Mouse (Mus musculus) erythroblast, embryonic 14.5 days (primary cell): ENCODE results near the gene Foxp1. TPM values are rescaled to one million over a fixed set of nuclear protein-coding genes. Genes with fewer than 3 reads are reported as not detected.

ENCODE experiments used
- H3K27me3 ChIP-seq: 2 replicates; pipeline ENCODE4 v1.6.1; 2012; ENCODE audit warnings: inconsistent platforms; ENCODE audit not compliant: control insufficient read depth
- H3K36me3 ChIP-seq: 2 replicates; pipeline ENCODE4 v1.6.1; 2012; ENCODE audit warnings: mild to moderate bottlenecking, inconsistent platforms; ENCODE audit not compliant: control insufficient read depth
- H3K4me1 ChIP-seq: 2 replicates; pipeline ENCODE4 v1.6.1; 2012; ENCODE audit warnings: inconsistent platforms; ENCODE audit not compliant: control insufficient read depth
- H3K4me3 ChIP-seq: replicated peaks from 2 replicates; pipeline ENCODE3; 2012; ENCODE audit warnings: moderate library complexity, mild to moderate bottlenecking, inconsistent platforms
- H3K9me3 ChIP-seq: 2 replicates; pipeline ENCODE4 v1.6.1; 2012; ENCODE audit warnings: low read length, inconsistent platforms, mixed read lengths; ENCODE audit not compliant: control insufficient read depth
- GATA1 ChIP-seq: IDR thresholded peaks from 2 replicates; pipeline ENCODE4 v1.6.1; 2012; ENCODE audit warnings: low read length, inconsistent platforms, mixed read lengths
- TAL1 ChIP-seq: IDR thresholded peaks from 3 replicates; pipeline ENCODE4 v1.6.1; 2012; ENCODE audit warnings: low read length, inconsistent platforms, mixed read lengths
- polyA plus RNA-seq: library from polyadenylated mRNA; stranded (reverse); fragments of >175 nt; gene quantifications from 2 replicates; pipeline ENCODE4 v1.2.3, GENCODE M21; 2012

Gene Foxp1
- polyA plus RNA-seq, 1 experiment, result 1.7 TPM

DNA sequence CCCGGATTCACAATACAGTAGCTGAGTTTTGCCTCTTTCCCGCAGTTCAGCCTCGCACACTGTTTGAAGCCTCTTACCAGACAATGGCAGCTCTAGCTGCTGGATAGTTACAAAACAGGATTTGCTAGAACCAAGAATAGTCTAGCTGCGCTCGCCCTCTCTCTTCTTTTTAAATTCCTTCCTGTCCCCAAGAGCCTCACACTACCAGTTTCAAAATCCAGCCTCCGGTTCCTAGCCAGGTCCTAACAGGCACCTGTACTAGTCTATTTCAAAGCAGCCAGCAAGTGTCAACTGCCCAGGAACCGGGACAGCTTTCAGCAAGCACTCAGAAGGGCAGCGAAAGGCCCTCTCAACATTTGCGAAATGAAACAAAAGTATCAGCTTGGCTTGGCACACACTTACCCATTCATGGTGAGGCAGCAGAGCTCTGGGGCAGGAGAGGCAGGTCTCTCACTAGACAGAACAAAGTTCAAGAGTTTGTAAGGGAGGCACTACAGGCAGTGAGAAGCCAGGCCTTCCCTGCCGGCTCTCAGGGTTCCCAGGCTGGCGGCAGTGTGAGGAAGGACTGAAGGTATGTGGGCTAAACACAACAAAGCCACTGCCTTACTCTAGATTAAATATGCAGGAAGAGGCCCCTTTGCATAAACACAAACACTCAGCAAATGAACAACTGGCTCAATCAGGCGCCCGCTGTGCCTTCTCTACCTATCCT is 256.4 kb downstream of the Foxp1 start:
- H3K4me1 ChIP-seq, result no peaks in the 10 kb centered on the region
- H3K9me3 ChIP-seq, result no peaks in the 10 kb centered on the region
- peaks cover 11% of the 10 kb centered on the region for H3K27me3 ChIP-seq
- no peak for TF ChIP-seq TAL1
- no peak for TF ChIP-seq GATA1
- no peaks in the 10 kb centered on the region for H3K36me3 ChIP-seq
- no peak overlapping the region for H3K4me3 ChIP-seq

DNA sequence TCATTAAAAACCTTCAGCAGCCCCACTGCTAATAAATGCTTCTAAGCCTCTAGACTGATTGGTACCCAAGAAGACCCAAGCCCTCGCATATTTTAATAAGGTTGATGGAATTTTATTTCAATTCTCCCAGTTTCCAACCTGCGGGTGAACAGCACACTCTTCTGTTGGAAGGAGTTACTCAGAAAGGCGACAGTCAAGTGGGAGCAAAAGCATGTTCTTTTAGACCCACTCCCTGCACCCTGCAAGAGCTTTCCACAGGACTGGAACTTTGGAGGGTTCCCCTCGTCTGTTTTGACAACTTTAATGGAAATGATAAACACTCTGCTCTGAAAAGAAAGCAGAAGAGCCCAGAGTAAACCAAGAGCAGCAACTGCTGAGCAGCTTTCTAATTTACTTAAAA is 257.3 kb downstream of the Foxp1 start:
- H3K9me3 ChIP-seq, result no peaks in the 10 kb centered on the region
- H3K4me3 ChIP-seq, result no peak overlapping the region
- TF ChIP-seq TAL1 (no peak), GATA1 (no peak)
- H3K27me3 ChIP-seq, result peaks cover 11% of the 10 kb centered on the region
- no peaks in the 10 kb centered on the region for H3K36me3 ChIP-seq
- H3K4me1 ChIP-seq, result no peaks in the 10 kb centered on the region

DNA sequence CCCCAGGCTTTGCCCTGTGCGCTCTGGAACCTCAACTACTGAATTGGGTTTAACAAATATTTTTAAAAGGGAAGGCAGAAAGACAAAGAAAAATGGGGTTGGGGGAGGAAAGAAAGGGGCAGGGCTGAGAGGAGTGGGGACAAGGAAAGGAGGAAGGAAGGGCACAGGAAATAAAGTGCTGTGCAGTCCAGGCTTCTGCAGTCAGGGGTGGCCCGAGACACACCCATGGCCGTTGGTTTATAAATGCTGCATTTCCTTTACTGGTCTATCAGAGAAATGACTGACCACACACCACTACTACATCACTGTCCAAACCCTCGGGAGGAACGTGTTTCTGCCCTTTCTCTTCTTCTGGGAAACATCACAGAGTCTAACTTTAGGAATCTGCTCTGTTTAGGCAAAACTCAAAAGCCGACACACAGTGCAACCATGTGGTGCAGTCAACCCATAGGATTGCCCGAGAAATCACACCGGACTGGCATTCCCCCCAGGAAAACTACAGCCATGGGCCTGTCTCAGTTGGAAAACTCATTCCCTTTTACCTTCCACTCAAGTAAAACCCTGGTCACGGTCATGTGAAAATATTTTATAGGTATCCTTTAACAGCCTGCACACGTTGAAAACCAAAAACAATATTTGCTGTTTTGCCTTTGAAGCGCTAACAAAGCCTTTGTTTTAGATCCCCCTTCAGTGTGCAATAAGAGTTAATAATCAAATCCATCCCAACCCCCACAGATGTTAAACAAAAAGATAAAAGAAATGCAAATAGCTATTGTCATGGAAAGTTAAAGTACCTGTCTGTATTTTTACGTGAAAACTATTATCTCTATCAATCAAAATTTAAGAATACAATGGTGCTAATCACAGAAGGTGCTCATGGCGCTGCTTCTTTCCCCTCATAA is 258.1 kb downstream of the Foxp1 start:
- Histone ChIP-seq H3K36me3 (no peaks in the 10 kb centered on the region), H3K27me3 (peaks cover 11% of the 10 kb centered on the region), H3K9me3 (no peaks in the 10 kb centered on the region), H3K4me3 (no peak overlapping the region), H3K4me1 (no peaks in the 10 kb centered on the region)
- TF ChIP-seq GATA1, result no peak
- no peak for TF ChIP-seq TAL1

DNA sequence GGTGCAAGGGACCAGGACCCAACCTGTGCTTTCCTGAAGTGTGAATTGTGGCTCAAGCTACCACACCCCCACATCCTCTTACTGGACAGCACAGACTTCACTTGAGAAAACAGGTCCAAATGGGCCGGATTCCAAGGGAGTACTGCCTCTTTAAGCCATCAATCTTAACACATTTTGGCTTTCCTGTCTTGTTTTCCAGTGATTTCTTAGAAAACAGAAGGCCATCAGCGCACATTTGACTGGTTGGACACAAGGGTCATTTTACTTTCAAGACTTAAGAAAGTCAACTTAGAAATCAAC is 258.7 kb downstream of the Foxp1 start:
- H3K9me3 ChIP-seq, result no peaks in the 10 kb centered on the region
- no peaks in the 10 kb centered on the region for H3K4me1 ChIP-seq
- peaks cover 11% of the 10 kb centered on the region for H3K27me3 ChIP-seq
- H3K4me3 ChIP-seq, result no peak overlapping the region
- no peak for TF ChIP-seq TAL1
- TF ChIP-seq GATA1, result no peak
- no peaks in the 10 kb centered on the region for H3K36me3 ChIP-seq

DNA sequence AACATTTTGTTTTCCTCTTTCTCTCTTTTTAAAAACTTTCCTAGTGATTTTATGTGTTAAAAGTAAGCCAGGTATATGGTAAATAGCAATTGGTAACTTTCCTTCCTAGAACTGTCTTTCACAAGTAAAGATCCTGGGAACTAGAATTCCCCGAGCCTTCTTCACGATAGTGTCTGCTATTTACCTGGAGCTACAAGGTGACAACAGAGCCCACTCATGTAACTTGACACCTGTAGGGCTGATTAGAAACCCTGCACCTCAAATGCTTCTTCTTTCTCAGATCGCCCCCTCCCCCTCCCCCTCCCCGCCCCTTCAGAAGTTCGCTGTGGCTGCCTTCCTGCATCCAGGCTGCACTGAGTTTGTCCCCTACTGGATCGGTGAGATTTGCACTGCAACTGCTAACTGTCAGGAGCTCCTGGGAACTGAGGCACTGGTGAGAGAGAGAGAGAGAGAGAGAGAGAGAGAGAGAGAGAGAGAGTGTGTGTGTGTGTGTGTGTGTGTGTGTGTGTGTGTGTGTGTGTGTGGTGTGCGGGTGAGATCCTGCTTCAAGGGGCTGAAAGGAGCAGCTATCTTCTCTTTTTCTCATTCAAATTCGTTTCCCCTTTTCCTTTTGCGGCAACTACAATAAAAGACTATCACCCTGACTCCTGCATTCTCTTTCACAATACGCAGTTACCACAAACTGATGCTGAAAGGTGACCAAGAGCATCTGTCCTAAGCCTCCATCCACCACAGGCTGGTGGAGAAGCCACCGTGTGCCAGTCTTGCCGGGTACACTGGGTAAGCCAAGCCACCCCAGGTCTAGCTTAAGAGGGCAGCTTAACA is 259.2 kb downstream of the Foxp1 start:
- no peaks in the 10 kb centered on the region for H3K4me1 ChIP-seq
- H3K4me3 ChIP-seq, result no peak overlapping the region
- H3K9me3 ChIP-seq, result no peaks in the 10 kb centered on the region
- TF ChIP-seq TAL1 (no peak), GATA1 (no peak)
- H3K27me3 ChIP-seq, result peaks cover 11% of the 10 kb centered on the region
- no peaks in the 10 kb centered on the region for H3K36me3 ChIP-seq

DNA sequence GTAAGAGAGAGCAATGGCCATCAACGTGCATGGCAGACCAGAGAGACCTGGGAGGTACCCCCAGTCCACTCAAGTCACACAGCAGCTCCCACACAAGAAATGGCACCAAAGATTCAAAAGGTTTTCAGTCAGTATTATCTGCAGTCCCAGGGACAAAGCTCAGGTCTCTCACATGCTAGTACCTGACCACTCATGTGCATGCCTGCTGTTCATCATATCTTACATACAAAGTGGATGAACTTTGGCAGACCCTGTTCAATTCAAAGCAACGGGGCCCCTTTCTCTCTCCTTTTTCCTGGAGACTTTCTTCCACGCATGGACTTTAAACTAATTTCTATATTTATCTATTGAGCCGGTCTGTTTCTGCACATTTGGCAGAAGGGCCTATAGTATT is 260.8 kb downstream of the Foxp1 start:
- H3K27me3 ChIP-seq, result peaks cover 11% of the 10 kb centered on the region
- H3K36me3 ChIP-seq, result no peaks in the 10 kb centered on the region
- no peaks in the 10 kb centered on the region for H3K4me1 ChIP-seq
- H3K4me3 ChIP-seq, result no peak overlapping the region
- H3K9me3 ChIP-seq, result no peaks in the 10 kb centered on the region
- TF ChIP-seq GATA1, result no peak
- TF ChIP-seq TAL1, result no peak

DNA sequence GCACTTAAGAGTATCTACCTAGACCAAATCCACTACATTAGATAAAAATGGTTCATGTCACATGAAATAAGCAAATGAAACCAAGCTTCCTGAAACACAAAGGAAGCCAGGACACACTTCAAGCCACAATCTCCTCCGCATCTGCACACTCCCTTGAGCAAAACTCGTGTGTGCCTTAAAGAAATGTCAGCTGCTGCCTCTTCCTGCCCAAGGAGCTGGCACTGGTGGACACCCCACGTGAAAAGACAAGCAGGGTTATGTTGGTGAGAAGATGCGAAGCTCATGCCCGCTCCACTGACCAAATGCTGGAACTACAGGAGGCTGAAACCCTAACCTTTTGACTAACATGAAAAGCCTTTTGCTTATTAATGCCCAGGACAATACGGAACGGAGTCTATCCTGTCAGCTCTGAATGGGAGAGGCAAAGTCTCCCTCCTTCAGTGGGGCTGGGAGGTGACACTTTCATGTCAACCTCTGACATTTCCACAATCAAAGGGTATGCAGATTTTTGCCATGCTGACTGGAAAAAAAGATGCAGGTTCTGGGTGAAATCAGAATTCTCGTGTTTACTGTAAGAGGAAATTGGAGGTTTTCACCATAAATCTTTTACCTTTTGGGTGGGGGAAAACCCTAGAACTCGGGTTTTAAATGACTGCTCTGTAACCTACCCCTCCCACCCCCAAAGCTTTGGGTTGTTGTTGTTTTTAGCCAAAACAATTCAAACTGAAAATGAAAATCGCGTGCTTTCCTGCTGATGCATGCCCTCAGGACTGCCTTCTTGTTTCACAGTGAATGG is 261.4 kb downstream of the Foxp1 start:
- H3K4me3 ChIP-seq, result no peak overlapping the region

DNA sequence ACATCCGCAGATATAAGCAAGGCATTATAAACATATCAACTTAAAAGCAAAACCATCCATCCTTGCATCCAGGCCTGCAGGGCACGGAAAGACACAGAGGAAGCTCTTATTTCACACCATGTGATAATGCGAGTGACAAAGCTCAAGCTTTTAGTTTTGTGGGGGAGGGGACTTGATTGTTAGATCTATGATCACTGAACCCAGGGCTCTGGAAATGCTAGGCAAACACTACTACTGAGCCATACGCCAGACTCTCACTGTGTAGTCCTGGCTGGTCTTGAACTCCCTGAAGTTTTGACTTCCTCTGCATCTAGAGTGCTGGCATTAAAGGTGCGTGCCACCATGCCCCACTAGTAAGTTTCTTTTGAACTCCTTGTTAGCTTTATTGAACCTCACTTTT is 264.2 kb downstream of the Foxp1 start:
- Histone ChIP-seq H3K36me3 (no peaks in the 10 kb centered on the region), H3K4me1 (no peaks in the 10 kb centered on the region), H3K27me3 (no peaks in the 10 kb centered on the region), H3K9me3 (no peaks in the 10 kb centered on the region), H3K4me3 (no peak overlapping the region)
- TF ChIP-seq GATA1 (no peak), TAL1 (no peak)

More for the DNA sequence above, 261.4 kb downstream of the Foxp1 start:
- Histone ChIP-seq H3K27me3 (peaks cover 11% of the 10 kb centered on the region), H3K36me3 (no peaks in the 10 kb centered on the region), H3K9me3 (no peaks in the 10 kb centered on the region), H3K4me1 (no peaks in the 10 kb centered on the region)
- TF ChIP-seq GATA1 (no peak), TAL1 (no peak)
